Mouse (Mus musculus): ENCODE measurements around the gene Myo1h.

The Myo1h gene

GRCm38 (mm10) chr5:114296693-114297631 lies 8.0 kb downstream of the Myo1h start:
- DNase-seq (ENCODE audit: low read depth, low spot score), result no peak

GRCm38 (mm10) chr5:114298212-114298894 lies 9.4 kb downstream of the Myo1h start:
- no peak for DNase-seq (ENCODE audit: low read depth, low spot score)

GRCm38 (mm10) chr5:114299156-114299855 lies 10.3 kb downstream of the Myo1h start:
- no peak for DNase-seq (ENCODE audit: low read depth, low spot score)

- DNase-seq (ENCODE audit: low read depth, low spot score), result no peak
Observed at GRCm38 (mm10) chr5:114299883-114300610, 11.1 kb downstream of the Myo1h start.

GRCm38 (mm10) chr5:114303166-114303565 lies 14.2 kb downstream of the Myo1h start:
- no peak for DNase-seq (ENCODE audit: low read depth, low spot score)

GRCm38 (mm10) chr5:114306496-114306895 lies 17.5 kb downstream of the Myo1h start:
- no peak for DNase-seq (ENCODE audit: low read depth, low spot score)

- peak; percentile 66 for DNase-seq (ENCODE audit: low read depth, low spot score)
Observed at GRCm38 (mm10) chr5:114308765-114309679, 20.1 kb downstream of the Myo1h start.

GRCm38 (mm10) chr5:114309680-114310036 lies 20.7 kb downstream of the Myo1h start:
- no peak for DNase-seq (ENCODE audit: low read depth, low spot score)

- DNase-seq (ENCODE audit: low read depth, low spot score), result no peak
Observed at GRCm38 (mm10) chr5:114323105-114323790, 34.3 kb downstream of the Myo1h start.

- DNase-seq (ENCODE audit: low read depth, low spot score), result peak; percentile 51
Observed at GRCm38 (mm10) chr5:114323791-114324507, 35.0 kb downstream of the Myo1h start.

GRCm38 (mm10) chr5:114342996-114343395 lies 54.0 kb downstream of the Myo1h start:
- no peak for DNase-seq (ENCODE audit: low read depth, low spot score)

- no peak for DNase-seq (ENCODE audit: low read depth, low spot score)
Observed at GRCm38 (mm10) chr5:114343612-114344011, 54.6 kb downstream of the Myo1h start.

GRCm38 (mm10) chr5:114345538-114345937 lies 56.6 kb downstream of the Myo1h start:
- DNase-seq (ENCODE audit: low read depth, low spot score), result no peak

- no peak for DNase-seq (ENCODE audit: low read depth, low spot score)
Observed at GRCm38 (mm10) chr5:114347005-114347404, 58.0 kb downstream of the Myo1h start.

- DNase-seq (ENCODE audit: low read depth, low spot score), result no peak
Observed at GRCm38 (mm10) chr5:114351490-114351889, 62.5 kb downstream of the Myo1h start.

GRCm38 (mm10) chr5:114356250-114356935 lies 67.4 kb downstream of the Myo1h start:
- peak; percentile 85 for DNase-seq (ENCODE audit: low read depth, low spot score)

- DNase-seq (ENCODE audit: low read depth, low spot score), result peak; percentile 23
Observed at GRCm38 (mm10) chr5:114356936-114357751, 68.2 kb downstream of the Myo1h start.

GRCm38 (mm10) chr5:114358833-114359232 lies 69.9 kb downstream of the Myo1h start:
- DNase-seq (ENCODE audit: low read depth, low spot score), result no peak

Data from forelimb bud, embryonic 11.5 days (tissue).